Mouse (Mus musculus) adrenal gland (tissue): ENCODE results near the gene Kbtbd13.

Experiments used
- intact Hi-C: fragments of 180-260 bp; cut with DNase I; formaldehyde crosslinking; loops from one replicate; pipeline ENCODE4 v1.15.1; 2025

Kbtbd13 gene

GRCm38 (mm10) chr9:65398279-65398678 is 6.8 kb upstream of the Kbtbd13 start, which contains the start of gene Rasl12:
TSS of gene Rasl12 (plus strand) at chr9:65398506.
- intact Hi-C loops, result no loop called here

GRCm38 (mm10) chr9:65394360-65394759 is 2.9 kb upstream of the Kbtbd13 start:
- intact Hi-C loops, result no loop called here

- intact Hi-C loops, result loop anchor here (2.0 kb wide), 1 partner anchor 39 kb away; no protein-coding TSS in a partner anchor
Observed at GRCm38 (mm10) chr9:65393606-65394005, 2.2 kb upstream of the Kbtbd13 start.

- intact Hi-C loops, result loop anchor here (2.0 kb wide), 1 partner anchor 40 kb away; no protein-coding TSS in a partner anchor
Observed at GRCm38 (mm10) chr9:65392638-65393364, 1.3 kb upstream of the Kbtbd13 start.

- intact Hi-C loops, result no loop called here
Observed at GRCm38 (mm10) chr9:65390752-65391612, 470 bp downstream of the Kbtbd13 start.

GRCm38 (mm10) chr9:65386373-65387140 is 4.9 kb downstream of the Kbtbd13 start:
- intact Hi-C loops, result no loop called here

GRCm38 (mm10) chr9:65384276-65384675 is 7.2 kb downstream of the Kbtbd13 start:
- intact Hi-C loops, result no loop called here

GRCm38 (mm10) chr9:65382751-65383097 is 8.7 kb downstream of the Kbtbd13 start:
- intact Hi-C loops, result no loop called here

- intact Hi-C loops, result no loop called here
Observed at GRCm38 (mm10) chr9:65382031-65382750, 9.3 kb downstream of the Kbtbd13 start.

GRCm38 (mm10) chr9:65381017-65381590 is 10.3 kb downstream of the Kbtbd13 start:
- intact Hi-C loops, result no loop called here

GRCm38 (mm10) chr9:65375163-65375934 is 16.1 kb downstream of the Kbtbd13 start:
- intact Hi-C loops, result no loop called here

GRCm38 (mm10) chr9:65374468-65375162 is 16.8 kb downstream of the Kbtbd13 start:
- intact Hi-C loops, result loop anchor here (5.0 kb wide), 1 partner anchor 58 kb away; no protein-coding TSS in a partner anchor

GRCm38 (mm10) chr9:65372449-65372848 is 19.0 kb downstream of the Kbtbd13 start:
- intact Hi-C loops, result loop anchor here (5.0 kb wide), 1 partner anchor 60 kb away; no protein-coding TSS in a partner anchor

- intact Hi-C loops, result loop anchor here (5.0 kb wide), 1 partner anchor 61 kb away; no protein-coding TSS in a partner anchor
Observed at GRCm38 (mm10) chr9:65371756-65372155, 19.7 kb downstream of the Kbtbd13 start.

- intact Hi-C loops, result no loop called here
Observed at GRCm38 (mm10) chr9:65365721-65366120, 25.7 kb downstream of the Kbtbd13 start.

- intact Hi-C loops, result no loop called here
Observed at GRCm38 (mm10) chr9:65363684-65364083, 27.8 kb downstream of the Kbtbd13 start.

GRCm38 (mm10) chr9:65360641-65361448 is 30.6 kb downstream of the Kbtbd13 start, which contains the start of gene Ubap1l:
TSS of gene Ubap1l (plus strand) at chr9:65361041.
- intact Hi-C loops, result no loop called here

GRCm38 (mm10) chr9:65358956-65359480 is 32.4 kb downstream of the Kbtbd13 start:
- intact Hi-C loops, result no loop called here
